Mouse (Mus musculus): ENCODE data around the gene Tmc4.

GRCm38 (mm10) chr7:3644348-3644671 lies 33.0 kb downstream of the Tmc4 start:
- no peak for TF ChIP-seq MAFK (IDR thresholded peaks at IDR 0.05; ENCODE audit: insufficient read depth, low read depth, low read length)
- no peak for TF ChIP-seq ZNF384 (IDR thresholded peaks at IDR 0.05; ENCODE audit: low read depth, low read length)
- TF ChIP-seq HCFC1 (IDR thresholded peaks at IDR 0.05; ENCODE audit: borderline replicate concordance, insufficient read depth, low read length), result no peak
- TF ChIP-seq ZC3H11A (IDR thresholded peaks at IDR 0.05; ENCODE audit: borderline replicate concordance, low read depth, low read length), result no peak

All from ES-E14 (cell line).